10 mouse cellular contexts compared by ENCODE assay signal in genomic region chr13:56612331-56612730, GRCm38 (mm10). TPM values are rescaled to one million over a fixed set of nuclear protein-coding genes. Genes with fewer than 3 reads are reported as not detected.
DNase-seq lines count a peak whose midpoint lies in the region; ATAC-seq lines count a peak whose summit lies in the region.
"Had no signal": no experiment of that assay in that cellular context is flagged by ENCODE, and none has a peak within 500 bp of the region (broad histone marks: within the 10 kb centered on the region; RNA-seq: fewer than 3 reads in every experiment).

No protein-coding gene starts in this region.

- peak; percentile 30 for DNase-seq in kidney, postnatal 14 days
- no peak for DNase-seq in kidney, adult 8-10 months
- peak; percentile 46 for DNase-seq in embryo, embryonic 10.5 days (ENCODE audit: low spot score)
- peak; percentile 51 for DNase-seq in mesoderm, embryonic 11.5 days (ENCODE audit: low read depth, low spot score)
- DNase-seq in left cerebral cortex, postnatal 36 days (ENCODE audit: low spot score in 2 of 2) = no peak
- no peak for DNase-seq in layer of hippocampus, adult 9-11 months
- DNase-seq in layer of hippocampus, postnatal 14 days (ENCODE audit: low spot score in 2 of 2) = no peak
- DNase-seq: midbrain, embryonic 14.5 days had no signal

- H3K27ac ChIP-seq in heart, embryonic 12.5 days (ENCODE audit: poor library complexity, severe bottlenecking) = peak overlapping the region; percentile 16; the same call in 1 of the 2 replicates
- H3K27ac ChIP-seq: hindbrain, embryonic 15.5 days had no signal

- peaks cover 25% of the 10 kb centered on the region; the same call in 1 of the 2 replicates for H3K27me3 ChIP-seq in heart, embryonic 12.5 days (replicated peaks)

- 27% methylated on average over 10 of the region's 10 CpGs for WGBS in heart, embryonic 12.5 days

- ATAC-seq in heart, embryonic 12.5 days (ENCODE audit: insufficient number of reproducible peaks, low FRiP score) = no peak

- peaks cover 62% of the 10 kb centered on the region for H3K4me1 ChIP-seq in heart, embryonic 12.5 days (replicated peaks)

- intact Hi-C loops in left cerebral cortex, postnatal 36 days (cut with DNase I) = no loop called here

- H3K9ac ChIP-seq in heart, embryonic 12.5 days = no peak overlapping the region
- H3K9ac ChIP-seq: hindbrain, embryonic 15.5 days had no signal

- peaks cover 11% of the 10 kb centered on the region; the same call in 1 of the 2 replicates for H3K36me3 ChIP-seq in heart, embryonic 12.5 days
- H3K36me3 ChIP-seq: hindbrain, embryonic 15.5 days had no signal

- H3K9me3 ChIP-seq in heart, embryonic 12.5 days (replicated peaks) = no peaks in the 10 kb centered on the region
- H3K9me3 ChIP-seq: hindbrain, embryonic 15.5 days had no signal

- peak overlapping the region; percentile 98 for H3K4me2 ChIP-seq in heart, embryonic 12.5 days
- H3K4me2 ChIP-seq: hindbrain, embryonic 15.5 days had no signal

- H3K4me3 ChIP-seq in heart, embryonic 12.5 days = peak overlapping the region; percentile 21
- H3K4me3 ChIP-seq: hindbrain, embryonic 15.5 days had no signal

RNA-seq across cellular contexts. Expression of gene Tgfbi, which starts 3.0 kb away (rescaled TPM):
- polyA plus RNA-seq in heart, embryonic 12.5 days (2016; fragmentation: Nextera tagmentation; extraction: Ambion mirVana) = 107 TPM in 2 replicates
- total RNA-seq in left cerebral cortex, postnatal 36 days (2021) = 1 to 10 TPM; 2.9 to 4.3 TPM
- total RNA-seq in layer of hippocampus, postnatal 14 days (2021) = 1 to 10 TPM; 3.3 to 4.7 TPM

Comparison
In these comparisons a context has a peak if more than half of its experiments do, and no peak if none do; other contexts are left out.
1. DNase-seq: peak in kidney, postnatal 14 days (single experiment), embryo, embryonic 10.5 days (single experiment) and mesoderm, embryonic 11.5 days (single experiment); none in kidney, adult 8-10 months (0 of 2), left cerebral cortex, postnatal 36 days (0 of 2), layer of hippocampus, adult 9-11 months (single experiment) and layer of hippocampus, postnatal 14 days (0 of 2).